Mouse (Mus musculus) ES-E14 (cell line): ENCODE measurements around the gene Psmd5.

Experiments used
- HCFC1 ChIP-seq: IDR thresholded peaks from 2 replicates; pipeline ENCODE4 v1.6.1; 2012; ENCODE audit warnings: low read length, inconsistent platforms, borderline replicate concordance; ENCODE audit not compliant: insufficient read depth
- ZC3H11A ChIP-seq: IDR thresholded peaks from 2 replicates; pipeline ENCODE4 v1.6.1; 2012; ENCODE audit warnings: low read depth, mild to moderate bottlenecking, inconsistent platforms, low read length, borderline replicate concordance

DNA sequence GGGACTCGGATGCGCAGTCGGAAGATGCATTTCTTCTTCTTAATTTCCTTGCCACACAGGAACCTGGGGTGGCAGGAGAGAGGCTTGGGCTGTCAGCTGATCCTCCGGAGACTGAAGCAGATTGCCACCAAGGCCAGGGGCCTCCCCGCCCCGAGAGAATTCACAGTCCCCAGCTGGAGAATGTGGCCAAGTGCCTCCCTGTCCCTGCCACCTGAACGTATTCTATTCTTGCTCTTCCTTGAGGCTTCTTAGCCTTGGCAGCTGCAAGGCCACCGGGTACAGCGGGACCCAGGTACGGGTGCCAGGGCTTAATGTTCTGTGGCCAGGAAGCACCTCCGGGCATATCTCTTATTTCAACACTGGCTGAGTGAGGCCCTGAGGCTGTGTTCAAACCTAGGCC, 24.9 kb upstream of the Psmd5 start:
- no peak for TF ChIP-seq ZC3H11A
- TF ChIP-seq HCFC1 = no peak
